Mouse (Mus musculus) midbrain, embryonic 11.5 days (tissue): Measurements from ENCODE around the gene Gm21985. TPM values are rescaled to one million over a fixed set of nuclear protein-coding genes. Genes with fewer than 3 reads are reported as not detected.

Experiments
- ATAC-seq: fragments of 200-750 bp; cut with Nextera tagmentation; 2 replicates; pipeline ENCODE4 v1.8.0; 2017; ENCODE audit warnings: moderate TSS enrichment, moderate library complexity; ENCODE audit not compliant: low FRiP score
- DNase-seq: peaks from one replicate; pipeline ENCODE4 v3.0.0; 2015; ENCODE audit warnings: low spot score; ENCODE audit errors: missing footprints
- H3K27ac ChIP-seq: fragments of 300-500 bp; sonication (generic); 2 replicates; pipeline ENCODE4 v1.5.1; 2014; ENCODE audit warnings: low read depth, low read length
- H3K27me3 ChIP-seq: fragments of 300-500 bp; sonication (generic); 2 replicates; pipeline ENCODE4 v1.6.1; 2014; ENCODE audit warnings: mild to moderate bottlenecking, low read length, moderate library complexity, mixed read lengths; ENCODE audit not compliant: control insufficient read depth, insufficient read depth
- H3K36me3 ChIP-seq: fragments of 300-500 bp; sonication (generic); 2 replicates; pipeline ENCODE4 v1.6.1; 2014; ENCODE audit warnings: mild to moderate bottlenecking, low read length, moderate library complexity, mixed read lengths; ENCODE audit not compliant: control insufficient read depth, insufficient read depth
- H3K4me1 ChIP-seq: fragments of 300-500 bp; sonication (generic); 2 replicates; pipeline ENCODE4 v1.6.1; 2014; ENCODE audit warnings: low read length; ENCODE audit not compliant: control insufficient read depth, insufficient read depth
- H3K4me2 ChIP-seq: fragments of 300-500 bp; sonication (generic); 2 replicates; pipeline ENCODE4 v1.6.1; 2014; ENCODE audit warnings: mild to moderate bottlenecking, moderate library complexity
- H3K4me3 ChIP-seq: fragments of 300-500 bp; sonication (generic); 2 replicates; pipeline ENCODE4 v1.5.1; 2014; ENCODE audit warnings: low read depth, low read length
- H3K9ac ChIP-seq: fragments of 300-500 bp; sonication (generic); 2 replicates; pipeline ENCODE4 v1.6.1; 2014; ENCODE audit warnings: low read length
- H3K9me3 ChIP-seq: fragments of 300-500 bp; sonication (generic); 2 replicates; pipeline ENCODE4 v1.6.1; 2016; ENCODE audit warnings: low read length; ENCODE audit not compliant: control insufficient read depth
- WGBS: fragments of 180-500 bp; shearing (Covaris S2); extraction: QIAGEN DNeasy Blood & Tissue Kit; methylation state at CpG from one replicate; pipeline ENCODE4 v1.1.7; 2014; 5-methylcytosine and 5-hydroxymethylcytosine counted together
- polyA plus RNA-seq: library from polyadenylated mRNA; unstranded; fragments of >200 nt; fragmentation: Nextera tagmentation; extraction: Ambion mirVana; gene quantifications from 2 replicates; pipeline ENCODE4 v1.2.1, GENCODE M21; 2014

Gm21985 gene
- polyA plus RNA-seq, 1 experiment from 2014 or later, result not detected

GRCm38 (mm10) chr2:112337211-112337610 is 71.1 kb downstream of the Gm21985 start:
- WGBS, result 92% methylated on average over 6 of the region's 6 CpGs
- no peak overlapping the region for H3K9ac ChIP-seq
- H3K4me2 ChIP-seq, result no peak overlapping the region
- H3K27ac ChIP-seq, result no peak overlapping the region
- no peaks in the 10 kb centered on the region for H3K36me3 ChIP-seq
- ATAC-seq, result no peak
- H3K27me3 ChIP-seq, result no peaks in the 10 kb centered on the region
- DNase-seq, result no peak
- no peaks in the 10 kb centered on the region for H3K4me1 ChIP-seq
- H3K9me3 ChIP-seq, result no peaks in the 10 kb centered on the region
- H3K4me3 ChIP-seq, result no peak overlapping the region

- H3K4me1 ChIP-seq, result no peaks in the 10 kb centered on the region
- H3K36me3 ChIP-seq, result no peaks in the 10 kb centered on the region
- DNase-seq (no peak), ATAC-seq (no peak)
- H3K27me3 ChIP-seq, result no peaks in the 10 kb centered on the region
- H3K9me3 ChIP-seq, result no peaks in the 10 kb centered on the region
- WGBS, result 89% methylated on average over 2 of the region's 2 CpGs
- no peak overlapping the region for H3K4me3 ChIP-seq
- no peak overlapping the region for H3K27ac ChIP-seq
- H3K9ac ChIP-seq, result no peak overlapping the region
- no peak overlapping the region for H3K4me2 ChIP-seq
Measured at GRCm38 (mm10) chr2:112339736-112340135, 73.6 kb downstream of the Gm21985 start.

GRCm38 (mm10) chr2:112341117-112341516 is 75.0 kb downstream of the Gm21985 start:
- 68% methylated on average over 3 of the region's 3 CpGs for WGBS
- no peak for DNase-seq
- ATAC-seq, result no peak
- Histone ChIP-seq H3K4me1 (no peaks in the 10 kb centered on the region), H3K27me3 (no peaks in the 10 kb centered on the region), H3K9me3 (no peaks in the 10 kb centered on the region), H3K9ac (no peak overlapping the region), H3K27ac (no peak overlapping the region), H3K4me3 (no peak overlapping the region), H3K4me2 (no peak overlapping the region), H3K36me3 (no peaks in the 10 kb centered on the region)

DNA sequence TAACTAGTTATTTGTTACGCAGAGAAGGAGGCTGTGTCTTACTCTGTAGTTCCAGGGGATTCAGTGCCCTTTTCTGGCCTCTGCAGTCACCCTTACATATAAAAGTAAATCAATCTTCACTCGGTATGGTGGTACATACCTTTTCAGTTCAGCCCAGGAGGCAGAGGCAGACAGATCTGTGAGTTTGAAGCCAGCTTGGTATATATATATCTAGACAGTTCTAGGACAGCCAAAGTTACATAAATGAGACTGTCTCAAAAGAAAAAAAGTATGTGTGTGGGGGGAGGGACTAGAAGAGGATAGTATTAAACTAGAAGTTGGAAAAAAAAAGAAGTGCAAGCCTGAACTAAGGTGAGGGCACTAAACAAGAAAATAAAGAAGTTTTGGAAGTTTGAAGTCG is 82.1 kb downstream of the Gm21985 start:
- no peak overlapping the region for H3K9ac ChIP-seq
- no peak for ATAC-seq
- H3K4me2 ChIP-seq, result no peak overlapping the region
- 91% methylated on average over 3 of the region's 3 CpGs for WGBS
- H3K27ac ChIP-seq, result no peak overlapping the region
- no peaks in the 10 kb centered on the region for H3K4me1 ChIP-seq
- no peak overlapping the region for H3K4me3 ChIP-seq
- DNase-seq, result no peak
- no peaks in the 10 kb centered on the region for H3K9me3 ChIP-seq
- peaks cover 3% of the 10 kb centered on the region; the same call in 1 of the 2 replicates for H3K36me3 ChIP-seq
- no peaks in the 10 kb centered on the region for H3K27me3 ChIP-seq

DNA sequence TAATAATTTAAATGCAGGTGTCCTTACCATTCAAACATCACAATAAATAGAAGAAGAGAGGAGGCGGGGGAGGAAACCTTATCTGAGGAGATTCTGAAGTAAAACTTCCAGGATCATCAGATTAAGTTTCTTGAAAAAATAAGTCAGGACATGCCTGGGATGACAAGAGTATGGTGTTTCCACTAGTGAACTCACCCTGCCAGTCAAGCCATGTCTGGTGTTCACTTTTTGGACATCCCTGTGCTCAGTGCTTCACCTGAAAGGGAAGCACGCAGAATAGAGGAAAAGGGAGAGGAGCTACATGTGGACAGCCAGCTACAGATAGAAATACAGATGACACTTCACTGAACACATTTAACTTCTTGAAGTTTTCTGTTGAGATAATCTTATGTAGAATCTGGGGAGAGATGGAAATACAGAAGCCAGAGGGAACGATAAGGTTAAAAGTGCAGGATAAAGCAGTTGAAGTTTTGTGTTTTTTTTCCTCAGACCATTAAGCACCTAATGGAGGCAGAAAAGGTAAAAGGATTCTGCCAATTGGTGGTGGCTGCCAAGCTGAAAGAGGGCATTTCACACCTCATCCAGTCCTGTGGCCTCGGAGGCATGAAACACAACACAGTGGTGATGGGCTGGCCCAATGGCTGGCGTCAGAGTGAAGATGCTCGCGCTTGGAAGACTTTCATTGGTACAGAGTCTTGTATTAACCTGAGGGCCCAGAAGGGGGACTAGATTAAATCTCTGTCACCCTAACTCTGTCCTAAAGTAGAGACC is 87.8 kb downstream of the Gm21985 start:
- Histone ChIP-seq H3K4me2 (no peak overlapping the region), H3K36me3 (peaks cover 3% of the 10 kb centered on the region; the same call in 1 of the 2 replicates), H3K4me1 (no peaks in the 10 kb centered on the region), H3K4me3 (no peak overlapping the region), H3K27ac (no peak overlapping the region), H3K27me3 (no peaks in the 10 kb centered on the region), H3K9me3 (no peaks in the 10 kb centered on the region), H3K9ac (no peak overlapping the region)
- WGBS, result 84% methylated on average over 7 of the region's 7 CpGs
- ATAC-seq (no peak), DNase-seq (no peak)

DNA sequence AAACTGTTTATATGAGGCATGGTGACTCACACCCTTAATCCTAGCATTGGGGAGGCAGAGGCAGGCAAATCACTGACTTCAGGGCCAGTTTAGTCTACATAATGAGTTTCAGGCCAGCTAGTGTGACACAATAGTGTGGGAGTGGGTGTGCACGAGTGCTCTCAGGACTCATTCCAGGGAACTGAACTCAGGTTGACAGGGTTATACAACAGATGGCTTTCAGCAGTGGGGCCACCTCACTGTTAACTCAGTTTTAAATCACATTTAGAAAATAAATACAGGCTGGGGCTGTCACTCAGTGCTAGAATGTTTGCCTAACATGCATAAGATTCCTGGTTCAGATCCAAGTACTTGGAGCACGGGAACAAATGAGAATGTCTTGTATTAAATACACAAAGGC is 93.5 kb downstream of the Gm21985 start:
- ATAC-seq (no peak), DNase-seq (no peak)
- Histone ChIP-seq H3K9ac (no peak overlapping the region), H3K4me3 (no peak overlapping the region), H3K4me1 (no peaks in the 10 kb centered on the region), H3K36me3 (peaks cover 6% of the 10 kb centered on the region; the same call in 1 of the 2 replicates), H3K27me3 (no peaks in the 10 kb centered on the region), H3K4me2 (no peak overlapping the region), H3K9me3 (no peaks in the 10 kb centered on the region), H3K27ac (no peak overlapping the region)
- 86% methylated on average over 2 of the region's 2 CpGs for WGBS

DNA sequence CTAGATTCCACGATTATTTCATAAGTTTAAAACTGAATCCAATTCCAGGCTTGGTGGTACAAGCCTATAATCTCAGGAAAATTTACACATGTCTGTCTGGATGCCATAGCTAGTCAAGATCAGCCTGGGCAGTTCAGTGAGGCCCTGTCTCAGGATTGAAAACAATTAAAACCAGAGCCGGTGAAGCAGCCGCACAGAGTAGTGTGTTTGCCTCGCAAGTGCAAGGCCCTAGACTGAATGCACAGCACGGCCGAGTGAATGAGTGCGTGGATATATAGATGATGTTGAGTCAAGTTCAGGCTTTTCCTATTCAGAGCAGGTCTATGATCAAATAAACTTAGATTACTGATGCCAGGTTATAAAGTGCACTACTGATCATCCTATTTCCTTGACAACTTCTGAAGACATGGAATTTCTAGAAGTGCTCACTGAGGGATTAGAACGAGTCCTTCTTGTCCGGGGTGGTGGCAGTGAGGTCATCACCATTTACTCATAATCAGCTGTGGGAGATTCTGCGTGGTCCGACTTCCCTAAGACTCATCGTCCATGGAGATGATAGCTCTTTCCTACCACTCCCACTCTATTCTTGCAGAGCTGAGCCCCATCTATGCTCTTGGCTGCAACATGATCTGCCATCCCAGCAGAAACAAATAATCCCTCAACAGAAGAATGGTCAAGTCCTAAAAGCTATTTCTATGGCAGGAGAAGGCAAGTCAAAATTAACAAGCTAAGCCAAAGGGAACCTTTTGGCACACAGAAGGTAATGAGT is 94.1 kb downstream of the Gm21985 start:
- Histone ChIP-seq H3K4me3 (no peak overlapping the region), H3K27me3 (no peaks in the 10 kb centered on the region), H3K4me2 (no peak overlapping the region), H3K4me1 (no peaks in the 10 kb centered on the region), H3K9me3 (no peaks in the 10 kb centered on the region), H3K27ac (no peak overlapping the region), H3K9ac (no peak overlapping the region), H3K36me3 (peaks cover 6% of the 10 kb centered on the region; the same call in 1 of the 2 replicates)
- DNase-seq, result peak; percentile 28
- ATAC-seq, result no peak
- 95% methylated on average over 12 of the region's 12 CpGs for WGBS

- no peak for ATAC-seq
- peaks cover 6% of the 10 kb centered on the region; the same call in 1 of the 2 replicates for H3K36me3 ChIP-seq
- WGBS, result 89% methylated on average over 2 of the region's 2 CpGs
- H3K9ac ChIP-seq, result no peak overlapping the region
- H3K4me2 ChIP-seq, result no peak overlapping the region
- no peaks in the 10 kb centered on the region for H3K9me3 ChIP-seq
- H3K4me1 ChIP-seq, result no peaks in the 10 kb centered on the region
- no peaks in the 10 kb centered on the region for H3K27me3 ChIP-seq
- no peak for DNase-seq
- no peak overlapping the region for H3K27ac ChIP-seq
- H3K4me3 ChIP-seq, result no peak overlapping the region
Measured at GRCm38 (mm10) chr2:112360781-112361169, 94.7 kb downstream of the Gm21985 start.

DNA sequence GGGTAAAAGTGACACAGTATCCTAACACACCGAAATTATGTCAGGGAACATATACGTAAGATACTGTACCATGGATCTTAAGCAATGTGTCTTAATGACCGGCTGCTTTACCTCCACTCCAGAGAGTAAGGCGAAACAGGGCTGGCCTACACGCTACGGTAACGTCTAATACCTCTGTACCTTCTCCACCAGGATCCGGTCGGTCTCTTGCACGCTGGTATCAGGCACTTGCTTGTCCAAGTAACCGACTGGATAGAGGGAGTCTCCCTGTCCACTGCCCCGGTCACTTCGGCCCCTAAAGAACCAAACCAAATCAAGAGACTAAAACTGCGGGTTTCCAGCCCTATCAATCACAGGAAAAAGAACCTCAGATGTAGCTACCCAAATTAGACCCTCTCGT is 101.1 kb downstream of the Gm21985 start:
- peak overlapping the region; percentile 87 for H3K9ac ChIP-seq
- H3K4me2 ChIP-seq, result peak overlapping the region; percentile 87
- H3K36me3 ChIP-seq, result peaks cover 4% of the 10 kb centered on the region; the same call in 1 of the 2 replicates
- no peak for DNase-seq
- peaks cover 5% of the 10 kb centered on the region for H3K4me1 ChIP-seq
- peak overlapping the region; percentile 93 for H3K4me3 ChIP-seq
- WGBS, result 19% methylated on average over 15 of the region's 15 CpGs
- no peaks in the 10 kb centered on the region for H3K9me3 ChIP-seq
- no peaks in the 10 kb centered on the region for H3K27me3 ChIP-seq
- peak; percentile 47; the same call in 1 of the 2 replicates for ATAC-seq
- no peak overlapping the region for H3K27ac ChIP-seq
